Mouse (Mus musculus) heart, postnatal 0 days (tissue): ENCODE measurements at regions not wholly inside any gene's neighbourhood (a gene's known extent, or its start where the extent isn't known, plus 50 kb on each side); places are given as distances from the start of the nearest gene placed in this dataset.

Source experiments
- ATAC-seq: fragments of 200-750 bp; cut with Nextera tagmentation; 2 replicates; pipeline ENCODE4 v1.8.0; 2017; ENCODE audit warnings: low read depth, moderate number of reproducible peaks, moderate library complexity; ENCODE audit not compliant: insufficient read depth
- DNase-seq: peaks from one replicate; pipeline ENCODE4 v3.0.0-alpha.2; 2016; ENCODE audit warnings: low spot score
- H3K27ac ChIP-seq: fragments of 300-500 bp; sonication (generic); 2 replicates; pipeline ENCODE4 v1.5.1; 2014; ENCODE audit warnings: low read depth, mild to moderate bottlenecking
- H3K27me3 ChIP-seq: fragments of 300-500 bp; sonication (generic); 2 replicates; pipeline ENCODE4 v1.6.1; 2014; ENCODE audit warnings: low read length, mixed read lengths; ENCODE audit not compliant: control insufficient read depth, insufficient read depth
- H3K36me3 ChIP-seq: fragments of 300-500 bp; sonication (generic); replicated peaks from 2 replicates; pipeline ENCODE4 v1.6.1; 2014; ENCODE audit warnings: low read length, mixed read lengths; ENCODE audit not compliant: control insufficient read depth, insufficient read depth
- H3K4me1 ChIP-seq: fragments of 300-500 bp; sonication (generic); 2 replicates; pipeline ENCODE4 v1.6.1; 2014; ENCODE audit warnings: antibody characterized with exemption; ENCODE audit not compliant: control insufficient read depth, insufficient read depth
- H3K4me2 ChIP-seq: fragments of 300-500 bp; sonication (generic); 2 replicates; pipeline ENCODE4 v1.6.1; 2014; ENCODE audit warnings: low read depth, mild to moderate bottlenecking, low read length, moderate library complexity
- H3K4me3 ChIP-seq: fragments of 300-500 bp; sonication (generic); 2 replicates; pipeline ENCODE4 v1.5.1; 2014; ENCODE audit warnings: low read depth, low read length
- H3K9ac ChIP-seq: fragments of 300-500 bp; sonication (generic); replicated peaks from 2 replicates; pipeline ENCODE4 v1.6.1; 2014; ENCODE audit warnings: low read depth, low read length, mixed read lengths
- H3K9me3 ChIP-seq: fragments of 300-500 bp; sonication (generic); replicated peaks from 2 replicates; pipeline ENCODE4 v1.6.1; 2016; ENCODE audit warnings: low read length; ENCODE audit not compliant: control insufficient read depth
- CTCF ChIP-seq: IDR thresholded peaks from 2 replicates; pipeline ENCODE4 v1.5.1; 2016; ENCODE audit warnings: antibody characterized with exemption, control low read depth, low read depth
- EP300 ChIP-seq: IDR thresholded peaks from 2 replicates; pipeline ENCODE4 v1.6.1; 2016; ENCODE audit warnings: antibody characterized with exemption, low read depth
- WGBS: fragments of 180-500 bp; shearing (Covaris S2); extraction: QIAGEN DNeasy Blood & Tissue Kit; methylation state at CpG from one replicate; pipeline ENCODE4 v1.1.7; 2014; 5-methylcytosine and 5-hydroxymethylcytosine counted together

DNA sequence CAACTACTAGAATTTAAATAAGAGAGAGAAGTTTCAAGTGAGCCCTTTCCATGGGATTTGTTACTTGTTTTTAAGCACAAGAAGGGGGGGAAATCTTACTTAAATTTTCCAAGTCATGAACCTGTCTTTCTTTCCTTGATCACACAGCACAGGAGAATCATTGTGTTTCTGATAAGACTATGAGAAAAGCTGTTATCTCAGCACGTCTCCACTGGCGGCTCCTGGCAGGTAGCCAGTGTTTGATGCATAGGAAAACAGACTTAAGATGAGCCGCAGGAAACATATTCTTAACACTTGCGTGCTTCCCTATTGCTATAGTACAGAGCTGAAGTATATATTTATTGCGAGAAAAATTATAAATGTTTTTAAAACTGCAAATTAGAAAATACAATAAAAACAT, 920.3 kb downstream of the Efna5 start:
- H3K9me3 ChIP-seq = no peaks in the 10 kb centered on the region
- H3K27me3 ChIP-seq = no peaks in the 10 kb centered on the region
- 20% methylated on average over 5 of the region's 5 CpGs for WGBS
- TF ChIP-seq CTCF = no peak
- no peak for TF ChIP-seq EP300
- no peak overlapping the region for H3K4me3 ChIP-seq
- H3K4me1 ChIP-seq = peaks cover 3% of the 10 kb centered on the region; the same call in 1 of the 2 replicates
- H3K27ac ChIP-seq = no peak overlapping the region
- H3K4me2 ChIP-seq = no peak overlapping the region
- H3K36me3 ChIP-seq = no peaks in the 10 kb centered on the region
- H3K9ac ChIP-seq = no peak overlapping the region
- DNase-seq = no peak
- no peak for ATAC-seq

DNA sequence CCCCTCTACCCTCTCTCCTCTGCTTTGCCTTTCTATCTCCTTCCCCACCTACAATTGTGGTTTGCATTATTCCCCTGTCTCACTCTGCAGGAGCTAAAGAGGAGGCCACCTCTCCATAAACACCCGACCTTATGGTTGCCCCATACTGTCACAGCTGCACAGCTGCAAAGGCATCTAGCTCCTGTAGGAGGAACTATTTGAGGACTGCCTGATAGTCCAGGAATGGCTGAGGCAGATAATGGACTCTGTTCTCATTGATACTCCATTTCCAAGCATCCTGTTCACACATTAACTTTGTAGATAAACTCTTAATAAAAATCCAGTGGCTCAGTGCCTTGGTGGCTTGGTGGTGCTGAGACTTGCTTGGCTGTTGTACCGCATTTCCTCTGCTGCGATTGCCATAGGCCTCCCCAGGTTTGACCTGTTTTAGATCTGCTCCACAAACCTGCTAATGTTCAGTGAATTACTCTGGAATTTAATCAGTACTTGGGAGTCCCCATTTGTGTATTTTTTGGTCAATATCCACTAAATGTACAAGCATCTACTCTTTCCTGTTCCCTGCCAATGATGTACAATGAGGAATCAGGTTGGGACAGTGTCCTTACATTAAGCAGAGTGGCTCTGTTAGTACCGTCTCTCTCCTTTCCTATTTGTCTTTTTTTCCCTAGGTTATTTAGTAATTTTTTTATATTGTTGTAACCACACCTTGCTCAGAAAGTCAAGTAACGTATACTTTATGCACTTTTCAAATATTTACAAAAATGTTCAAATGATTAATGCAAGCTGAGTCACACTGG, 920.9 kb downstream of the Efna5 start:
- 27% methylated on average over 5 of the region's 5 CpGs for WGBS
- ATAC-seq (peak; percentile 73), DNase-seq (peak; percentile 34)
- no peak overlapping the region for H3K4me3 ChIP-seq
- no peak overlapping the region for H3K27ac ChIP-seq
- no peaks in the 10 kb centered on the region for H3K36me3 ChIP-seq
- H3K4me1 ChIP-seq = peaks cover 3% of the 10 kb centered on the region; the same call in 1 of the 2 replicates
- H3K4me2 ChIP-seq = no peak overlapping the region
- no peaks in the 10 kb centered on the region for H3K27me3 ChIP-seq
- H3K9ac ChIP-seq = no peak overlapping the region
- TF ChIP-seq EP300 (no peak), CTCF (no peak)
- H3K9me3 ChIP-seq = no peaks in the 10 kb centered on the region

GRCm38 (mm10) chr17:61917766-61918165, 963.4 kb downstream of the Efna5 start:
- no peak overlapping the region for H3K4me3 ChIP-seq
- H3K36me3 ChIP-seq = no peaks in the 10 kb centered on the region
- H3K27me3 ChIP-seq = no peaks in the 10 kb centered on the region
- no peak overlapping the region for H3K27ac ChIP-seq
- no peak for DNase-seq
- no peak for TF ChIP-seq EP300
- no peak for TF ChIP-seq CTCF
- H3K9me3 ChIP-seq = no peaks in the 10 kb centered on the region
- no peaks in the 10 kb centered on the region for H3K4me1 ChIP-seq
- no peak for ATAC-seq
- no peak overlapping the region for H3K9ac ChIP-seq
- H3K4me2 ChIP-seq = no peak overlapping the region

- Histone ChIP-seq H3K4me3 (no peak overlapping the region), H3K9ac (no peak overlapping the region), H3K27me3 (no peaks in the 10 kb centered on the region), H3K36me3 (no peaks in the 10 kb centered on the region), H3K27ac (no peak overlapping the region), H3K4me1 (no peaks in the 10 kb centered on the region), H3K4me2 (no peak overlapping the region), H3K9me3 (no peaks in the 10 kb centered on the region)
- 86% methylated on average over 19 of the region's 19 CpGs for WGBS
- no peak for DNase-seq
- TF ChIP-seq EP300 (no peak), CTCF (no peak)
- ATAC-seq = no peak
Observed at GRCm38 (mm10) chr17:61902898-61903297, 978.2 kb downstream of the Efna5 start.

DNA sequence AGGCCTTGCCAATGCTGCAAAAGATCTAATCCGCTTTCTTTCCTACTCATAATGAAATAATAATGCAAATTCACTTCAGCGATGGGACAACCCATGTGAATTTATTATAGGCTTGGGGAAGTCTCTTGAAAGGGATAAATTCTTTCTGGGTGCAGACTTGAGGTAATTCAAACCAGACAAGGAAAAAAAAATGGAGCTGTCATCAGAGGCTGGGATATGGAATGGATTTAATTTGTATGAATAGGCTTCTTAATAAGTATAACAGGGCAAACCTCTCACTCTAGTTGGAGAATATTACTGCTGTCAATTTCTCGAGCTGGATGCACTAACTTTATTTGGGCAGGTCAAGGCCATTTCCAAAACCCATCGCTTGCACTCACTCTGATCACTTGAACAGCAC, 990.5 kb downstream of the Efna5 start:
- Histone ChIP-seq H3K4me3 (no peak overlapping the region), H3K9me3 (no peaks in the 10 kb centered on the region), H3K27me3 (no peaks in the 10 kb centered on the region), H3K27ac (no peak overlapping the region), H3K36me3 (no peaks in the 10 kb centered on the region), H3K4me1 (no peaks in the 10 kb centered on the region), H3K4me2 (no peak overlapping the region), H3K9ac (no peak overlapping the region)
- ATAC-seq (no peak), DNase-seq (no peak)
- TF ChIP-seq EP300 (no peak), CTCF (no peak)
- WGBS = 79% methylated on average over 4 of the region's 4 CpGs

- Histone ChIP-seq H3K27me3 (no peaks in the 10 kb centered on the region), H3K9me3 (no peaks in the 10 kb centered on the region), H3K36me3 (no peaks in the 10 kb centered on the region), H3K27ac (no peak overlapping the region), H3K4me3 (no peak overlapping the region), H3K4me1 (no peaks in the 10 kb centered on the region), H3K9ac (no peak overlapping the region), H3K4me2 (no peak overlapping the region)
- whole genome bisulfite sequencing = 64% methylated on average over 4 of the region's 4 CpGs
- DNase-seq (no peak), ATAC-seq (no peak)
- TF ChIP-seq EP300 (no peak), CTCF (no peak)
Observed at GRCm38 (mm10) chr17:61866154-61866553, 1015.0 kb downstream of the Efna5 start.
